Mouse (Mus musculus) bone marrow macrophage, adult 2 months (primary cell): ENCODE data around the gene Carmil1.

Experiments
- CTCF ChIP-seq: IDR thresholded peaks from 2 replicates; pipeline ENCODE4 v1.5.1; 2012; ENCODE audit warnings: low read depth, mild to moderate bottlenecking, low read length, moderate library complexity
- POLR2A ChIP-seq: IDR thresholded peaks from 2 replicates; pipeline ENCODE4 v1.6.1; 2012; ENCODE audit warnings: mild to moderate bottlenecking, low read depth, low read length, borderline replicate concordance

DNA sequence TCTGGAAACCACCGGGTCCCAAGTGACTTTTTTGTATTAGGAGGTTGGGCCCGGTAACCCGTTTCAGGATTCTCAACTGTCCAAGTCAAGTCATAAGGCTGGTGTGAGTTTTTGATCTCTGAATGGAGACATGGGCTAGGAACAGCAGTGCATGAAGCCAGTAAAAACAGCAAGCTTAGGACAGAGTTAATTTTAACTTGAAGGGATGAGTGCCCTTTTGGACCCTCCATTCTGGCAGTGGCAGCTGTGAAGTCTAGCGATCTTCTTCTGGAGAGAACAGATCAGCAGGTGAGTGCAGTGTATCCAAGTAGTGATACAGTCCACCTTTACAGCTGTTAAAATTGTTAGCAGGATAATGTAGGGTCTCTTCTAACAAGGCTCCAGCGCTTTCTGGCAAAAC is 46.6 kb upstream of the Carmil1 start, which contains the start of gene Cmah:
- TF ChIP-seq CTCF (no peak), POLR2A (no peak)
